Mouse (Mus musculus) C2C12 (cell line): ENCODE measurements around the gene Gtf2a2.

Experiments
- CTCF ChIP-seq: IDR thresholded peaks from one replicate; pipeline ENCODE4 v1.5.1; 2011; ENCODE audit not compliant: control insufficient read depth, insufficient read depth, insufficient read length
- MAX ChIP-seq: IDR thresholded peaks from one replicate; pipeline ENCODE4 v1.6.1; 2011; ENCODE audit warnings: mild to moderate bottlenecking, control low read depth
- MYOD1 ChIP-seq: IDR thresholded peaks from one replicate; pipeline ENCODE4 v1.6.1; 2011; ENCODE audit warnings: low read depth; ENCODE audit not compliant: control insufficient read depth, insufficient read length
- MYOG ChIP-seq: IDR thresholded peaks from one replicate; pipeline ENCODE4 v1.6.1; 2011; ENCODE audit not compliant: control insufficient read depth, insufficient read length; ENCODE audit errors: extremely low read depth

DNA sequence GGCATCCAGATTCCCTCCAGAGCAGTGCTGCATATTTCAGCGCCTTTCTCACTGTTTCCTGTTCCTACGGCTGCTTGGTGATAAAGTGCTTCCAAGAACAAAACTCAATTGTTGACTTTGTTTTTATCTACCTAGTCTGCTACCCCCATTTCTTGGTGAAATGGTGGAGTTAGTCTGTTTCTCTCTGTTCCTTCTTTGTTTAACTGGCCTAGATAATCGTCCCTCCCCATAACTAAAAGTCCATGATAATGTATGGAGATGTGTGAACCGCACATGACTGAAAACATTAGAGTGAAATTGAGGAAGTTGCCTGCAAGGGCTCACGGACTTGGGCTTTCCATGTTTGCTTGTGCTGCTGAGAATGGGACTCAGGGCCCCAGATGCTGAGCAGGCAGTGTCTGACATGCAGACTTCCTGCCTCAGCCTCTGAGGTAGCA is 19.5 kb upstream of the Gtf2a2 start:
- TF ChIP-seq CTCF, result no peak
- TF ChIP-seq MYOD1, result no peak
- no peak for TF ChIP-seq MYOG
- no peak for TF ChIP-seq MAX
